Mouse (Mus musculus): ENCODE results near the gene Gm20518. TPM values are rescaled to one million over a fixed set of nuclear protein-coding genes. Genes with fewer than 3 reads are reported as not detected.
A peak's percentile ranks its signal among the peaks of the same experiment; 100 is the strongest.

Gm20518 gene
- polyA plus RNA-seq, 2 experiments: 0.25 TPM; not detected in 1

DNA sequence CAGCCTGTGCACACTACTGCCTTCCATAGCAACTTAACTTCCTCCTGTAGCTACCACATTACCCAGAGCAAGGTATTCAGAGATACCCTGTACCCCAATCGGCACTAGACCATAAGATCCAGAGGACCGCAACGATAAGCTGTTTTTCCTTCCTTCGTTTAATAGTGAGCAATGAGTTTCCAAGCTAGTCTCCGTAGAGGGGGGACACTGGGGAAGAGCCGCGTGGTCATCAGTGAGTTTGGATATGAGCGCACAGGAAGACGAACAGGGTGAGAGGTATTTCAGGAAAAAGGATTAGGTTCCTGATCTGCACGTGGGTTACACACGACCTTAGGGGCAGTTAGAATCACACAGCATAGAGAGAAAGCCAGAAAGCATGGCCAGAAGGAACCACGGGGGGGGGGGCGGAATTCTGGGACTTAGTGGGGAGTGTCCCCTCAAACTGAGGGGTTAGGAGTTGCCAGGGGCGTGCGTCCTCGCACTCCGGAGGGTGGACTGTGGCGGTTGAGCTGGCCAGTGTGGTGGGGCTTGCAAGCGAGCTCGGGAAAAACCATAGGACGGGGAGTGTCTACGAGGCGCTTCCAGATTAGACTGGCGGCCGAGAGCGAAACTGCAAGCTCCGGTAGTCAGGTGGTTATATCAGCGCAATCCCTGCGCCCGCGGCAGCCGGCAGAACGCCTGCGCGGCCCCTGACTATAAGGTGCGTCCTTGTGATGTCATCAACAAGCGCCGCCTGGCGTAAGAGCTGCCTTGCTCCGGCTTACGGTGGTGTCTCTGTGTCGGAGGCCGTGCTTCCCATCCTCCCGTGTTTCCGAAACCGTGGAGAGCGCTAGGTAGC, 30.1 kb upstream of the Gm20518 start:
- Histone ChIP-seq H3K27ac (peak overlapping the region; percentile 87), H3K4me3 (ENCODE audit: insufficient read depth in 1 of 2, low read depth in 2 of 2, low read length in 2 of 2) (peak overlapping the region; percentile 87 to 92), H3K36me3 (replicated peaks; ENCODE audit: control insufficient read depth, insufficient read depth, low read depth) (peaks cover 7% of the 10 kb centered on the region; the same call in 1 of the 2 replicates), H3K4me2 (ENCODE audit: low read depth) (peak overlapping the region; percentile 86), H3K4me1 (replicated peaks; ENCODE audit: control insufficient read depth in 2 of 2, insufficient read depth in 2 of 2, low read length in 1 of 2) (peaks cover 9 to 16% of the 10 kb centered on the region in 2 experiments; a peak in 3 of 4 replicates), H3K27me3 (ENCODE audit: control insufficient read depth, insufficient read depth, low read length) (peaks cover 2% of the 10 kb centered on the region), H3K9me3 (ENCODE audit: control insufficient read depth, low read length) (no peaks in the 10 kb centered on the region), H3K9ac (replicated peaks) (peak overlapping the region; percentile 93)
- TF ChIP-seq EP300 (IDR thresholded peaks at IDR 0.05; ENCODE audit: low read depth): peak; percentile 27; the same call in 1 of the 2 replicates
- peak; percentile 80 for TF ChIP-seq CTCF (IDR thresholded peaks at IDR 0.05; ENCODE audit: low read depth)
- 1% methylated on average over 47 of the region's 47 CpGs for WGBS (ENCODE audit: insufficient replicate concordance)
- ATAC-seq (ENCODE audit: insufficient read depth) (peak; percentile 89), DNase-seq (ENCODE audit: low read depth in 3 of 3, low spot score in 3 of 3) (peak; percentile 93 to 95 (median 93))

DNA sequence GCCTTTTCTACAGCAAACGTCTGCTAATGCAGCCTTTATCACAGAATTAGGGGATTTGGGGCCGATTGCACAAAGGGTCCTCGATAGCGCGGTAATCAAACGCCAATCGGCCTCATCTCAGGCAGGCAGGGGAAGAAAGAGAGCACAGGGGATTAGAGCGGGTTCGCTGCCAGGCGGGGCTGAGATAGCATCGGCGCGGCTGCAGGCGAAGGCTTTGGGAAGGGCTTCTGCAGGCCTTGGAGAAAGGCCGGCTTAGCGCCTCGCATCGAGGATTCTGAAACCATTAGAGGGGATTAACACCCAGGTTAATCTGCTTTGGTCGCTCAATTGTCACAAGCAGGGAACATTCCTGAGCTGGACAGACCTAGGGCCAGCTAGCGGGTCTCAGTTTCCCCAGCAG, 29.1 kb upstream of the Gm20518 start:
- ATAC-seq (ENCODE audit: insufficient read depth): no peak

DNA sequence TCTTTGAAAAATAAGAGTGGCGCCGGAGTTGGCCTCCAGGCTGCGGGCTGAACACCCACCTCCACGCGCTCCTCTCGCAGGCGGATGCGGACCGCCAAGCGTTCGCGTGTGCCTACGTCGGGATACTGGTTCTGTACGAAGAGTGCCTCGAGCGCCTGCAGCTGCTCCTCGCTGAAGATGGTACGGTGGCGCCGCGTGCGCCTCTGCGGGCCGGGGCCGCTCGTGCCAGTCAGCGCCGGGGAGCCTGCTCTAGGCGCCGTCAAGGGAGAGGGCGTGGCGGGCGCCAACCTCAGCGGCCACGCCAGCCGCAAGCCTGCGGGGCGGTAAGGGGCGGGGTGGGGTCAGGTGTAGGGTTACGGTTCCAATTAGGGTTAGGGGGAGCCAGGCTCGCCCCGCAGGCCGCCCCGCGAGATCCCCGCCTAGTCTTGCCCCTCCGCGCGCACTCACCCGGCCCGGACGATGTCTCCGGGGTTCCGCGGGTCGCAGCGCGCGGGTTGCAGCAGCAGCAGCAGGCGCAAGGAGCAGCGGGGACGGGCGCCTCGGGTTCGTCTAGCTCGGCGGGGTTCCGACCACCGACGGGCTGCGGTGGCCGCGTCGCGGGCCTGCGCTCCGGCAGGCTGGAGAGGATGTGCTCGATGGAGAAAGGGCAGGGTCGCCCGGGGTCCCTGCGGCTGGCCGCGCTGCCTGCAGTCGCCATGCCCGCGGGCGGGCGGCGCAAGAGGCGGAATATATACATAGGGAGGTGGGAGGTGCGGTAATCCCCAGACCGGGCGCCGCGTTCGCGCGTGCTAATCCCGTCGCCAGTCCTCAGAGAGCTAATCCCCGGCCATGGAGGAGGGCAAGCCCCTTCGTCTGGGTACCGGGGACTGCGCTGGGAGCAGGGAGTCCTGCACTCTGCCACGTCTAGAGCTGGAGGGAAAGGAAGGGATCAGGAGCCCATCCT, 23.1 kb upstream of the Gm20518 start, which contains the start of gene Gsc2:
Gene Gsc2, minus strand, starts transcription at position 753 of the 943 bp plus-strand sequence.
- Histone ChIP-seq H3K4me3 (ENCODE audit: insufficient read depth in 1 of 2, low read depth in 2 of 2, low read length in 2 of 2) (peak within 1 kb of the TSS in 1 of 2 experiments; percentile 43; a peak in 3 of 4 replicates), H3K4me2 (ENCODE audit: low read depth) (peak within 1 kb of the TSS; percentile 57), H3K9me3 (ENCODE audit: control insufficient read depth, low read length) (no peaks in the 10 kb centered on the region), H3K36me3 (replicated peaks; ENCODE audit: control insufficient read depth, insufficient read depth, low read depth) (no peaks in the 10 kb centered on the region), H3K27me3 (ENCODE audit: control insufficient read depth, insufficient read depth, low read length) (peaks cover 51% of the 10 kb centered on the region), H3K4me1 (replicated peaks; ENCODE audit: control insufficient read depth in 2 of 2, insufficient read depth in 2 of 2, low read length in 1 of 2) (peaks cover 3 to 9% of the 10 kb centered on the region in 2 experiments; a peak in 2 of 4 replicates), H3K27ac (no peak within 1 kb of the TSS), H3K9ac (replicated peaks) (no peak within 1 kb of the TSS)
- TF ChIP-seq EP300 (IDR thresholded peaks at IDR 0.05; ENCODE audit: low read depth): no peak
- no peak for TF ChIP-seq CTCF (IDR thresholded peaks at IDR 0.05; ENCODE audit: low read depth)
- no peak for DNase-seq (ENCODE audit: low read depth in 3 of 3, low spot score in 3 of 3)
- no peak for ATAC-seq (ENCODE audit: insufficient read depth)
- 1% methylated on average over 105 of the region's 106 CpGs for WGBS (ENCODE audit: insufficient replicate concordance)

More for the DNA sequence above, 29.1 kb upstream of the Gm20518 start:
- H3K9ac ChIP-seq (replicated peaks): no peak overlapping the region
- H3K36me3 ChIP-seq (replicated peaks; ENCODE audit: control insufficient read depth, insufficient read depth, low read depth): peaks cover 2% of the 10 kb centered on the region; the same call in 1 of the 2 replicates
- H3K4me1 ChIP-seq (replicated peaks; ENCODE audit: control insufficient read depth in 2 of 2, insufficient read depth in 2 of 2, low read length in 1 of 2): peaks cover 9 to 16% of the 10 kb centered on the region in 2 experiments; a peak in 3 of 4 replicates
- peaks cover 12% of the 10 kb centered on the region for H3K27me3 ChIP-seq (ENCODE audit: control insufficient read depth, insufficient read depth, low read length)
- TF ChIP-seq CTCF (IDR thresholded peaks at IDR 0.05; ENCODE audit: low read depth): no peak
- TF ChIP-seq EP300 (IDR thresholded peaks at IDR 0.05; ENCODE audit: low read depth): no peak
- H3K27ac ChIP-seq: no peak overlapping the region
- 25% methylated on average over 20 of the region's 20 CpGs for WGBS (ENCODE audit: insufficient replicate concordance)
- no peak overlapping the region for H3K4me3 ChIP-seq (ENCODE audit: insufficient read depth in 1 of 2, low read depth in 2 of 2, low read length in 2 of 2)
- peak overlapping the region; percentile 86 for H3K4me2 ChIP-seq (ENCODE audit: low read depth)
- no peak for DNase-seq (ENCODE audit: low read depth in 3 of 3, low spot score in 3 of 3)
- no peaks in the 10 kb centered on the region for H3K9me3 ChIP-seq (ENCODE audit: control insufficient read depth, low read length)

DNA sequence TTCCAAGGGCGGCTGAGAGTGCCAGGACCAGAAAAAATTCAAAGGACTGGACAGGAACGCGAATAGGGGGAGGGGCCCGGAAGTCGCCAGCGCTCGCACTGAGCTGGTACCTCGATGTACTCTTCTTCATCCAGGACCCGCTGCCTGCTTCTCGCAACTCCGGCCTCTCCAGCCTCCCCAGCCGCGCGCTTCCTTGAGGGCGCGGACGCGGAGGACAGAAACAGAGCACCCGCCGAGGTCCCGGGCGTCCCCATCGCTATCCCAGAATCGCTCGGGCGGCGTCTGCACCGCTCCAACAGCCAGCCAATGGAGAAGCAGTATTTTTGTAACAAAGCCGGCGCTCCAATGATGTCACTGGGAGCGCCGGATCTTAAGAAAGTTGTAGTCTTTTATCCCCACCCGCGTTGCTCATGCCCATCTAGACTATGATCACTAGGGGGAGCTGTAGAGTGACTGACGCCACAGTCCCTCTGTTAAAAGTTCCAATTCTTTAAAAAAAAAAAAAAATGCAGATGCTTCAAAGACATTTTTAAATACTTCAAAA, 19.7 kb upstream of the Gm20518 start, which contains the start of gene Ess2:
Gene Ess2, minus strand, starts transcription at position 297 of the 544 bp plus-strand sequence.
- Histone ChIP-seq H3K9ac (replicated peaks) (peak within 1 kb of the TSS; percentile 71), H3K4me3 (ENCODE audit: insufficient read depth in 1 of 2, low read depth in 2 of 2, low read length in 2 of 2) (peak within 1 kb of the TSS; percentile 74), H3K4me1 (replicated peaks; ENCODE audit: control insufficient read depth in 2 of 2, insufficient read depth in 2 of 2, low read length in 1 of 2) (peaks cover 3 to 9% of the 10 kb centered on the region in 2 experiments; a peak in 2 of 4 replicates), H3K27me3 (ENCODE audit: control insufficient read depth, insufficient read depth, low read length) (peaks cover 44% of the 10 kb centered on the region), H3K27ac (no peak within 1 kb of the TSS), H3K4me2 (ENCODE audit: low read depth) (peak within 1 kb of the TSS; percentile 93), H3K9me3 (ENCODE audit: control insufficient read depth, low read length) (no peaks in the 10 kb centered on the region), H3K36me3 (replicated peaks; ENCODE audit: control insufficient read depth, insufficient read depth, low read depth) (peaks cover 12% of the 10 kb centered on the region)
- peak; percentile 80 for TF ChIP-seq CTCF (IDR thresholded peaks at IDR 0.05; ENCODE audit: low read depth)
- TF ChIP-seq EP300 (IDR thresholded peaks at IDR 0.05; ENCODE audit: low read depth): 0 out of 2 replicates have a peak, but pooled peaks have one; percentile 9
- DNase-seq (ENCODE audit: low read depth in 3 of 3, low spot score in 3 of 3) (peak; percentile 93 to 95 (median 94)), ATAC-seq (ENCODE audit: insufficient read depth) (peak; percentile 93)
- 0% methylated on average over 35 of the region's 35 CpGs for WGBS (ENCODE audit: insufficient replicate concordance)

Data from liver, embryonic 14.5 days (tissue).